Mouse (Mus musculus): ENCODE measurements around the gene Selenof. TPM values are rescaled to one million over a fixed set of nuclear protein-coding genes. Genes with fewer than 3 reads are reported as not detected.

Gene Selenof
- polyA plus RNA-seq, 1 experiment from 2014 or later = 453 TPM

Other genes starting within 250 kb of the Selenof start
- 16.3 and 17.1 TPM in 2 replicates for gene Hs2st1, start 123 bp upstream of the Selenof start, polyA plus RNA-seq (2014; fragmentation: Nextera tagmentation; extraction: Ambion mirVana)
- 108 and 116 TPM in 2 replicates for gene Sh3glb1, start 150.0 kb downstream of the Selenof start, polyA plus RNA-seq (2014; fragmentation: Nextera tagmentation; extraction: Ambion mirVana)
- gene Clca3a1, start 190.7 kb downstream of the Selenof start, polyA plus RNA-seq (2014; fragmentation: Nextera tagmentation; extraction: Ambion mirVana) = 0.06 TPM in 1 of 2 replicates, not detected in the other
- 0.29 TPM in 1 of 2 replicates, not detected in the other for gene Clca3a2, start 249.2 kb downstream of the Selenof start, polyA plus RNA-seq (2014; fragmentation: Nextera tagmentation; extraction: Ambion mirVana)